Mouse (Mus musculus) central nervous system, embryonic 11.5 days (tissue): ENCODE measurements around the gene Gm28778. TPM values are rescaled to one million over a fixed set of nuclear protein-coding genes. Genes with fewer than 3 reads are reported as not detected.

Source experiments
- polyA plus RNA-seq: library from polyadenylated mRNA; depleted of rRNA; stranded (reverse); fragments of >200 nt; gene quantifications from 2 replicates; pipeline ENCODE4 v1.2.3, GENCODE M21; 2012; rRNA removed

The Gm28778 gene
- 1.3 and 2.3 TPM in 2 replicates for polyA plus RNA-seq

GRCm38 (mm10) chr1:53296581-53297383 is at the start of gene Gm28778, which contains the start of the genes Pms1 and Ormdl1:
TSS of gene Gm28778 (plus strand) at chr1:53297111.
TSS of gene Pms1 (minus strand) at chr1:53297018.
TSS of gene Ormdl1 (plus strand) at chr1:53297095.

GRCm38 (mm10) chr1:53312989-53313967 is 16.4 kb downstream of the Gm28778 start, which contains the start of gene Osgepl1:
TSS of gene Osgepl1 (plus strand) at chr1:53313624.

GRCm38 (mm10) chr1:53352327-53353261 is 55.7 kb downstream of the Gm28778 start, which contains the start of the genes Asdurf, Gm28551 and Asnsd1:
TSS of gene Asdurf (minus strand) at chr1:53352619.
TSS of gene Gm28551 (minus strand) at chr1:53352667.
TSS of gene Asnsd1 (minus strand) at chr1:53352752.

Other genes starting within 250 kb of the Gm28778 start
- 0.41 and 2.2 TPM in 2 replicates for gene Mstn, start 235.5 kb upstream of the Gm28778 start, polyA plus RNA-seq
- gene 1700019A02Rik, start 109.5 kb upstream of the Gm28778 start, polyA plus RNA-seq = 0.20 and 0.29 TPM in 2 replicates
- gene Pms1, start 93 bp upstream of the Gm28778 start, polyA plus RNA-seq = 12.9 and 14.2 TPM in 2 replicates
- gene Ormdl1, start within 50 bp of the Gm28778 start, polyA plus RNA-seq = 28.9 and 47.4 TPM in 2 replicates
- 15.3 and 24.0 TPM in 2 replicates for gene Osgepl1, start 16.5 kb downstream of the Gm28778 start, polyA plus RNA-seq
- gene Asdurf, start 55.5 kb downstream of the Gm28778 start, polyA plus RNA-seq = not detected in 2 replicates
- 0.42 and 0.61 TPM in 2 replicates for gene Gm28551, start 55.6 kb downstream of the Gm28778 start, polyA plus RNA-seq
- gene Asnsd1, start 55.6 kb downstream of the Gm28778 start, polyA plus RNA-seq = 58.2 and 58.8 TPM in 2 replicates